Mouse (Mus musculus): Measurements from ENCODE around the gene Drap1. TPM values are rescaled to one million over a fixed set of nuclear protein-coding genes. Genes with fewer than 3 reads are reported as not detected.

The Drap1 gene
- polyA plus RNA-seq, 1 experiment from 2014 or later, result 270 TPM

DNA sequence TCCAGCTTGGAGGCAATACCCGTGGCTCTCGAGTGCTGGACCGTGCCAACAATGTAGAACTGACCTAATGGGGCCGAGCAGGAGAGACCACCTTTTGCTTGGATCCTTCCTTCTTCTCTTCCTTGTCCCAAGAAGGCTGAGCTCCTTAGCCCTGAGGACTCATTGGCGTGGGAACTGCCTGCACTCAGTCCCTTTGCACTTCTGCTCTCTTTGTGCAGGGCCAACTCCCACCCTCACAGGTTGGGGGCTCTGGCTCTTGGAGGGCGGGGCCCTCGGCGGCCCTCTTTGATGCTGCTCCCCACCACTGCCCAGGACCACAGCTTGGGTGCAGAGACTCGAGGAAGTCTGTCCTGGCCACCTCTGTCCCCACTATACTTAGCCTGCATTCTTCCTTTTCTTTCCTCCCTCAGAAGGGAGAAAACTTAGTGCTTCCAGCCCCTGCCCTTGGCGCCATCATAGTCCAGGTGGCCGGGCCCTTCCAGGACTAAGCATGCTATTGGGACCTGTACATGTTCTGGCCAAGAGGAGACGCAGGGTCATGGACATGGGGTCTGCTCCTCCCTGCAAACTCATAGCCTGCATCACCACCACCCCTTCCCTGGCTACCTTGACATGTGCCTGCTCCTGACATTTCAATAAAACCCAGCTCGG lies 2.0 kb upstream of the Drap1 start:
- H3K4me1 ChIP-seq, result peaks cover 29% of the 10 kb centered on the region
- H3K9me3 ChIP-seq, result no peaks in the 10 kb centered on the region
- no peak for ATAC-seq (ENCODE audit: low FRiP score, low read depth)
- no peak overlapping the region for H3K27ac ChIP-seq
- no peak overlapping the region for H3K4me3 ChIP-seq
- 0 out of 2 replicates have a peak overlapping the region, but pooled peaks have one; percentile 1 for H3K9ac ChIP-seq
- no peaks in the 10 kb centered on the region for H3K27me3 ChIP-seq (replicated peaks)
- peak overlapping the region; percentile 73 for H3K4me2 ChIP-seq (replicated peaks)
- WGBS, result 94% methylated on average over 13 of the region's 13 CpGs
- peaks cover 26% of the 10 kb centered on the region for H3K36me3 ChIP-seq

GRCm38 (mm10) chr19:5425906-5426565 lies 1.3 kb upstream of the Drap1 start:
- Histone ChIP-seq H3K4me3 (peak overlapping the region; percentile 82), H3K36me3 (peaks cover 28% of the 10 kb centered on the region), H3K27me3 (replicated peaks) (no peaks in the 10 kb centered on the region), H3K27ac (no peak overlapping the region), H3K9ac (peak overlapping the region; percentile 87), H3K4me1 (peaks cover 29% of the 10 kb centered on the region), H3K9me3 (no peaks in the 10 kb centered on the region), H3K4me2 (replicated peaks) (peak overlapping the region; percentile 73)
- no peak for ATAC-seq (ENCODE audit: low FRiP score, low read depth)
- WGBS, result 94% methylated on average over 18 of the region's 18 CpGs

- Histone ChIP-seq H3K27ac (peak overlapping the region; percentile 81), H3K27me3 (replicated peaks) (no peaks in the 10 kb centered on the region), H3K9me3 (no peaks in the 10 kb centered on the region), H3K4me2 (replicated peaks) (peak overlapping the region; percentile 90), H3K4me3 (peak overlapping the region; percentile 82), H3K4me1 (peaks cover 29% of the 10 kb centered on the region), H3K9ac (peak overlapping the region; percentile 87), H3K36me3 (peaks cover 43% of the 10 kb centered on the region)
- WGBS, result under 1% methylated on average over 42 of the region's 48 CpGs
- peak; percentile 48 for ATAC-seq (ENCODE audit: low FRiP score, low read depth)
These were observed 542 bp downstream of the Drap1 start for GRCm38 (mm10) chr19:5424092-5424781.

DNA sequence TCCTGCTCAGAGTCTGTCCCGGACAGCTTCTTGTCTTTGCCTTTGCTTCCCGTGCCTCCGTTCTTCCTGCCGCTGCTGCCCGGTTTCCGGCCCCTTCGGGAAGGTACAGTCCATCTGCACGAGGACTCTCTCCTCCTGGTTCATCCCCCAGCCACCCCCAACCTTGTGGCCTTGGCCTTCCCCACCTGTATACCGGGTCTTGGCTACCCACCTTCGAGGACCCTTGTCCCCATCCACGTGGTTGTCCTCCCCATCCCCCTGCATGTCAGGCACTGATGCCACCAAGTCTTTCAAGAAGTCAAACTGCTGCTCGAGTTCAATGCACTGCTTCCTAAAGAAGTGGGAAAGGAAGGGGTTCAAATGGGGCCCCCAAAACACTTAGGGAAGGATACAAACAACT lies 1.2 kb downstream of the Drap1 start:
- H3K4me1 ChIP-seq, result peaks cover 29% of the 10 kb centered on the region
- H3K9me3 ChIP-seq, result no peaks in the 10 kb centered on the region
- H3K27me3 ChIP-seq (replicated peaks), result no peaks in the 10 kb centered on the region
- no peak overlapping the region for H3K27ac ChIP-seq
- 77% methylated on average over 12 of the region's 12 CpGs for WGBS
- H3K4me3 ChIP-seq, result peak overlapping the region; percentile 82
- ATAC-seq (ENCODE audit: low FRiP score, low read depth), result no peak
- H3K9ac ChIP-seq, result peak overlapping the region; percentile 87
- H3K36me3 ChIP-seq, result peaks cover 43% of the 10 kb centered on the region
- H3K4me2 ChIP-seq (replicated peaks), result peak overlapping the region; percentile 90

GRCm38 (mm10) chr19:5422895-5423443 lies 1.8 kb downstream of the Drap1 start:
- Histone ChIP-seq H3K27ac (no peak overlapping the region), H3K9ac (peak overlapping the region; percentile 0; the same call in 1 of the 2 replicates), H3K4me2 (replicated peaks) (peak overlapping the region; percentile 90), H3K27me3 (replicated peaks) (no peaks in the 10 kb centered on the region), H3K36me3 (peaks cover 48% of the 10 kb centered on the region), H3K4me3 (no peak overlapping the region), H3K4me1 (peaks cover 29% of the 10 kb centered on the region), H3K9me3 (no peaks in the 10 kb centered on the region)
- WGBS, result 71% methylated on average over 9 of the region's 9 CpGs
- ATAC-seq (ENCODE audit: low FRiP score, low read depth), result no peak

DNA sequence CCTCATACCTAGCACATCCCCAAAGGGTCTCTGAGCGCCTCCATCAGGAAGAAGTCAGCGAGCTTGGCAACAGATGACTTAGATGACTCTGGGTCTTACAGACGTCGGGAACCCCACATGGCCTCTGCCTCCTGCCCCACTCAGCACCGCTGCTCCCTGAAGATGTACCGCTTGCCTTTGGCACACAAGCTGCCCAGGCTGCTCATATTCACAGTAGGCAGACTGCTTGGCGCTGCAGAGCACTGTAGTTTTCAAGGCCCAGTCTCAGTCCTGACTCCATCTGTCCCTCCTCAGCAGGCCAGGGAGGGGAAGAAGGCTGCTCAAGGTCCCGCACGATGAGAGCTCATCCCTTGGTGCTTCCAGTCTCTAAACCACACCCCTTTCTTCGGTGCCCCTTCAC lies 2.5 kb downstream of the Drap1 start:
- no peak for ATAC-seq (ENCODE audit: low FRiP score, low read depth)
- Histone ChIP-seq H3K27me3 (replicated peaks) (no peaks in the 10 kb centered on the region), H3K27ac (no peak overlapping the region), H3K9me3 (no peaks in the 10 kb centered on the region), H3K4me1 (peaks cover 29% of the 10 kb centered on the region), H3K4me3 (no peak overlapping the region), H3K4me2 (replicated peaks) (no peak overlapping the region), H3K36me3 (peaks cover 50% of the 10 kb centered on the region), H3K9ac (no peak overlapping the region)
- WGBS, result 89% methylated on average over 10 of the region's 10 CpGs

GRCm38 (mm10) chr19:5421784-5422183 lies 3.0 kb downstream of the Drap1 start:
- Histone ChIP-seq H3K27ac (no peak overlapping the region), H3K27me3 (replicated peaks) (no peaks in the 10 kb centered on the region), H3K4me1 (peaks cover 26% of the 10 kb centered on the region), H3K9ac (no peak overlapping the region), H3K9me3 (no peaks in the 10 kb centered on the region), H3K4me2 (replicated peaks) (no peak overlapping the region), H3K36me3 (peaks cover 45% of the 10 kb centered on the region), H3K4me3 (no peak overlapping the region)
- ATAC-seq (ENCODE audit: low FRiP score, low read depth), result no peak
- 86% methylated on average over 5 of the region's 5 CpGs for WGBS

DNA sequence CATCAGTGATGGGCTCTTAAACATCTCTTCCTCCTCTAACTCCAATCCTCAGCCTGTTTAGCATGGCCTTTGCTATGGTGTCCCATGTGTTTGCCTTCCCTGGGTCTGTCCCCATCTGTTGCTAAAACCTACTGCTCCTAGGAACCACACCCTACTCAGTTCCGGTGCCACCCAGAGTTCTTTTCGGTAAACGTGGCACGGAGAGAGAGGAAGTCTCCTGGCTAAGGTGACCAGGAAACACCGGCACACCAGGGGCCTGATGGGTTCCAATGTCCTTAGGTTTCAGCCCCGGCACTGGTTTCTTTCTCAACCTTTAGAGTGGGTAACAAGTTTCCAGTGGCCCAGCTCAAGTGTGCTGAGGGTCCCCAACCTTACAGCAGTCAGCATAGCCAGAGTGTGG lies 4.2 kb downstream of the Drap1 start:
- Histone ChIP-seq H3K9ac (no peak overlapping the region), H3K4me2 (replicated peaks) (no peak overlapping the region), H3K27me3 (replicated peaks) (no peaks in the 10 kb centered on the region), H3K4me3 (no peak overlapping the region), H3K9me3 (no peaks in the 10 kb centered on the region), H3K4me1 (peaks cover 14% of the 10 kb centered on the region), H3K27ac (no peak overlapping the region), H3K36me3 (peaks cover 36% of the 10 kb centered on the region; the same call in 1 of the 2 replicates)
- no peak for ATAC-seq (ENCODE audit: low FRiP score, low read depth)
- WGBS, result 93% methylated on average over 6 of the region's 6 CpGs

DNA sequence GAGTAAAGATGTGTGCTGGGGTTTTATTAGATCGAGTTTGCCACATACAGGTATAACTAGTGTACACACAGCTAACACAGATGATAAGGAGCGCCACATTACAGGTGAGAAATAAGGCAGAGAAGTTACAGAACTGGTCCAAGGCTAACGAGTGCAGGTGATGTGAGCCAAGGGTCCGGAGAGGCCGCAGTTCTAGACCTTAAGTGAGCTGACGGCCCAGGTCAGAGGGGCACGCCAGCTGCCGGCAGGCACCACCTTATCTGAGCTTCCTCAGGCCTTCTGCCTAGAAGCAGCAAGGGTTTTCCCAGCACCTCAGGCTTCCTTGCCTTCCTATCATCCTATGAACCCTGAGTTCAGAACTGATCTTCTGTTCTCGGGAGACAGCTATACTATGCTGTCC lies 5.1 kb downstream of the Drap1 start:
- no peak overlapping the region for H3K9ac ChIP-seq
- no peaks in the 10 kb centered on the region for H3K27me3 ChIP-seq (replicated peaks)
- no peak overlapping the region for H3K4me3 ChIP-seq
- peaks cover 36% of the 10 kb centered on the region; the same call in 1 of the 2 replicates for H3K36me3 ChIP-seq
- ATAC-seq (ENCODE audit: low FRiP score, low read depth), result no peak
- no peak overlapping the region for H3K27ac ChIP-seq
- no peak overlapping the region for H3K4me2 ChIP-seq (replicated peaks)
- no peaks in the 10 kb centered on the region for H3K9me3 ChIP-seq
- H3K4me1 ChIP-seq, result peaks cover 14% of the 10 kb centered on the region
- WGBS, result 93% methylated on average over 9 of the region's 9 CpGs

DNA sequence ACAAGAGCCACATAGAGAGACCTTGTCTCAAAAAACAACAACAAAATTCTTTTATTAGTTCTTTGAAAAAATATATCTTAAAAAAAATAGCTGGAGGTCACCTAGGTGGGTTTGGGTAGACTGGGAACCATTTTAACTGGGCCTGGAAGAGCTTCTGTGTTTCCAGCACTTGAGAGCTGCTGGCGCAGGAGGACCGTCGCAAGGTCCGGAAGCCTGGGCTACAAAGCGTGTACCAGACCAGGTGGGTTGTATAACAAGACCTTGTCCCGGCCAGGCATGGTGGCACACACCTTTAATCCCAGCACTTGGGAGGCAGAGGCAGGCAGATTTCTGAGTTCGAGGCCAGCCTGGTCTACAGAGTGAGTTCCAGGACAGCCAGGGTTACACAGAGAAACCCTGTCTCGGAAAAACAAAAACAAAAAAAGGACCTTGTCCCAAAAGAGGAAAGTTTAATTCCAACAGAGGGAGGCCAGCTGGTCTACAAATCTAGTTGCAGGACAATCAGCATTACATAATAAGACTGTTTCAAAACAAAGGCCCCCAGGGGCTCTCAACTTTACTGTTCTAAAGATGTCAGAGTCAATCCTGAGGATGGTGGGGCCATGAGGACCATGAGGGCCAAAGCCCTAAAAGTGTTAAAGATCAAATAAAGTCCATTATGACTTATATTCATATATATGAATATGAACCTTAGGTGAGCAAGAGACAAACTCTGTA lies 5.9 kb downstream of the Drap1 start:
- Histone ChIP-seq H3K4me2 (replicated peaks) (no peak overlapping the region), H3K9ac (no peak overlapping the region), H3K27ac (no peak overlapping the region), H3K9me3 (no peaks in the 10 kb centered on the region), H3K4me3 (no peak overlapping the region), H3K36me3 (peaks cover 36% of the 10 kb centered on the region; the same call in 1 of the 2 replicates), H3K27me3 (replicated peaks) (no peaks in the 10 kb centered on the region), H3K4me1 (peaks cover 12% of the 10 kb centered on the region)
- no peak for ATAC-seq (ENCODE audit: low FRiP score, low read depth)
- 93% methylated on average over 8 of the region's 8 CpGs for WGBS

DNA sequence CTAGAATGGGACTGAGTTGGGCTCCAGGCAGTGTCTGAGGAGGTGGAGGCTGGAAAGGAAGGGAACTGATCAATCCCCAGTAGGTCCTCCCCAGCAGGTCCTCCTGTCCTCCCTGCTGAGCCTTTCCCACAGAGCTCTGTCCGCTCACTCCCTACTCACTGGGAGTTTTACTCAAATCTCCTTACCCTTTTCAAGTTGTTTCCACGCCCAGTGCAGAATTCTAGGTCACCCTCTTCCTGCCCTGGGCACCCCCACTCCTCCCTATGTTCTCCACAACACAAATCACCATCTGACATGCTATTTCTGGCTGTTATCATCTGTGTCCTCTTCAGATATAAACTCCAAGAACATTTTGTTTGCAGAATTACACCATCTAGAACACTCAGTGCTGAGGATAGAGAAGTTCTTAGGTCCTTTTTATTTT lies 10.2 kb downstream of the Drap1 start:
- Histone ChIP-seq H3K4me2 (replicated peaks) (no peak overlapping the region), H3K9me3 (no peaks in the 10 kb centered on the region), H3K27ac (no peak overlapping the region), H3K36me3 (peaks cover 9% of the 10 kb centered on the region; the same call in 1 of the 2 replicates), H3K4me1 (no peaks in the 10 kb centered on the region; the same call in 1 of the 2 replicates), H3K9ac (no peak overlapping the region), H3K27me3 (replicated peaks) (no peaks in the 10 kb centered on the region), H3K4me3 (no peak overlapping the region)
- WGBS, result 72% methylated on average over 2 of the region's 2 CpGs
- no peak for ATAC-seq (ENCODE audit: low FRiP score, low read depth)
